Mouse (Mus musculus) ES-Bruce4 (cell line): Measurements from ENCODE around the gene Ndufb10.

Experiments used
- CTCF ChIP-seq: IDR thresholded peaks from one replicate; pipeline ENCODE4 v1.8.1; 2011; ENCODE audit warnings: low read depth, low read length
- EP300 ChIP-seq: IDR thresholded peaks from 2 replicates; pipeline ENCODE4 v1.6.1; 2011; ENCODE audit warnings: low read depth, low read length; ENCODE audit not compliant: insufficient read depth
- POLR2A ChIP-seq: IDR thresholded peaks from one replicate; pipeline ENCODE4 v1.8.1; 2011; ENCODE audit warnings: low read length; ENCODE audit not compliant: insufficient read depth

DNA sequence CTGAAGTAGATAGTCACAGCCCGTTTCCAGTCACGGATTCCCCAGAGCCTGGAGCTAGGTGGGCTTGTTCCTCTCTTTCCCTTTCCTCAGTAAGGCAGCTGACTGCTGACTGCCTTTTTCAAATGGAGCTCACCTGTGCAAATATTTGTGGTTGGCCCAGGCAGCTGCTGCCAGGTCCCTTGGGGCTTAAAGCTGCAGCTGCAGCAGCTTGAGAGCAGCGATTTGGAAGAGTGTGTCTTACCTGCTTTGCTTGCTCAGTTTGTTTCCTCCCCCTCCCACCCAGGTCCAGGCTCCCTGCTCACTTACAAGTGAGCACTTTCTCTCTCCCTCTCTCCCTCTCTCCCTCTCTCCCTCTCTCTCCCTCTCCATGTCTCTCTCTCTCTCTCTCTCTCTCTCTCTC, 44.9 kb upstream of the Ndufb10 start:
- TF ChIP-seq CTCF (no peak), POLR2A (no peak), EP300 (no peak)
